Mouse (Mus musculus) left cerebral cortex, adult 8-10 months (tissue): ENCODE data around the gene Tmem121. TPM values are rescaled to one million over a fixed set of nuclear protein-coding genes. Genes with fewer than 3 reads are reported as not detected.
"Not testable (repeated sequence)": the region's sequence is repeated elsewhere in the genome, so short reads cannot be mapped to it uniquely, and the experiment has no call there.

Source experiments
- DNase-seq, 2 experiments: peaks; one replicate each; pipeline ENCODE4 v3.0.0; 2022; ENCODE audit warnings: low spot score in 2 of 2
- total RNA-seq, 4 experiments: library from RNA; stranded (reverse); gene quantifications; 2 replicates each; pipeline ENCODE4 v1.2.4; 2022

Tmem121 gene
- total RNA-seq, 4 experiments from 2014 or later: 21.4 to 23.8 (median 23.1) TPM

GRCm38 (mm10) chr12:113186326-113187010 lies 738 bp downstream of the Tmem121 start:
- no peak for DNase-seq

GRCm38 (mm10) chr12:113187011-113187375 lies 1.3 kb downstream of the Tmem121 start:
- DNase-seq: no peak

GRCm38 (mm10) chr12:113187584-113188295 lies 2.0 kb downstream of the Tmem121 start:
- peak; percentile 76 to 88 for DNase-seq

GRCm38 (mm10) chr12:113188349-113189055 lies 2.8 kb downstream of the Tmem121 start:
- peak in 1 of 2 experiments; percentile 26 for DNase-seq

- no peak for DNase-seq
Observed at GRCm38 (mm10) chr12:113193423-113193822, 7.7 kb downstream of the Tmem121 start.

- DNase-seq: not testable (repeated sequence)
Observed at GRCm38 (mm10) chr12:113199132-113199531, 13.4 kb downstream of the Tmem121 start.

- DNase-seq: no peak
Observed at GRCm38 (mm10) chr12:113201301-113201700, 15.6 kb downstream of the Tmem121 start.

- DNase-seq: no peak
Observed at GRCm38 (mm10) chr12:113202008-113202407, 16.3 kb downstream of the Tmem121 start.

- no peak for DNase-seq
Observed at GRCm38 (mm10) chr12:113203522-113203921, 17.8 kb downstream of the Tmem121 start.

GRCm38 (mm10) chr12:113205251-113205942 lies 19.7 kb downstream of the Tmem121 start:
- DNase-seq: no peak

- DNase-seq: no peak
Observed at GRCm38 (mm10) chr12:113207737-113208136, 22.0 kb downstream of the Tmem121 start.

GRCm38 (mm10) chr12:113210586-113211378 lies 25.1 kb downstream of the Tmem121 start:
- no peak for DNase-seq

- no peak for DNase-seq
Observed at GRCm38 (mm10) chr12:113211772-113212171, 26.0 kb downstream of the Tmem121 start.

- no peak for DNase-seq
Observed at GRCm38 (mm10) chr12:113212326-113212924, 26.7 kb downstream of the Tmem121 start.

- DNase-seq: no peak
Observed at GRCm38 (mm10) chr12:113213226-113213625, 27.5 kb downstream of the Tmem121 start.

- DNase-seq: no peak
Observed at GRCm38 (mm10) chr12:113214072-113214808, 28.5 kb downstream of the Tmem121 start.

- DNase-seq: no peak
Observed at GRCm38 (mm10) chr12:113214972-113215666, 29.4 kb downstream of the Tmem121 start.

- no peak for DNase-seq
Observed at GRCm38 (mm10) chr12:113215667-113216346, 30.1 kb downstream of the Tmem121 start.
